8 mouse cellular contexts compared by ENCODE assay signal in genomic region chr5:138755453-138756301, GRCm38 (mm10). TPM values are rescaled to one million over a fixed set of nuclear protein-coding genes. Genes with fewer than 3 reads are reported as not detected.
DNase-seq lines count a peak whose midpoint lies in the region; ATAC-seq and TF ChIP-seq lines count a peak whose summit lies in the region.

No protein-coding gene starts in this region.

- peak overlapping the region; percentile 51 for H3K4me3 ChIP-seq in C2C12 (ENCODE audit: insufficient read depth, poor library complexity, severe bottlenecking)
- H3K4me3 ChIP-seq in forebrain, embryonic 10.5 days = peak overlapping the region; percentile 76
- peak overlapping the region; percentile 53 for H3K4me3 ChIP-seq in heart, postnatal 0 days (ENCODE audit: low read depth, low read length)
- H3K4me3 ChIP-seq in small intestine, adult 2 months (ENCODE audit: low read depth, low read length) = peak overlapping the region; percentile 66

- H3K4me2 ChIP-seq in heart, postnatal 0 days (ENCODE audit: low read depth, low read length) = peak overlapping the region; percentile 83

- no peak for TF ChIP-seq POLR2A in small intestine, adult 2 months (IDR thresholded peaks at IDR 0.05; ENCODE audit: low read depth, low read length)

- CTCF ChIA-PET in Patski (lab: Charles Lee) = interaction anchor here (0.8 to 1.6 kb wide), 3 partner anchors 11 to 45 kb away, joined by 3 to 6 read pairs (median 3); no protein-coding TSS in a partner anchor

- no peak for TF ChIP-seq EP300 in heart, postnatal 0 days (IDR thresholded peaks at IDR 0.05; ENCODE audit: low read depth)

- H3K27ac ChIP-seq in forebrain, embryonic 10.5 days = peak overlapping the region; percentile 88
- H3K27ac ChIP-seq in heart, postnatal 0 days (ENCODE audit: low read depth) = no peak overlapping the region
- H3K27ac ChIP-seq in small intestine, adult 2 months (ENCODE audit: insufficient read depth, low read depth, low read length) = no peak overlapping the region

- H3K9ac ChIP-seq in heart, postnatal 0 days (replicated peaks; ENCODE audit: low read depth, low read length) = peak overlapping the region; percentile 40; the same call in 1 of the 2 replicates

- H3K27me3 ChIP-seq in C2C12 (ENCODE audit: control insufficient read depth, insufficient read depth, insufficient read length) (no peaks in the 10 kb centered on the region), Patski (no peaks in the 10 kb centered on the region)
- peaks cover 68% of the 10 kb centered on the region for H3K27me3 ChIP-seq in forebrain, embryonic 10.5 days (ENCODE audit: poor library complexity, severe bottlenecking)
- H3K27me3 ChIP-seq in heart, postnatal 0 days (ENCODE audit: control insufficient read depth, insufficient read depth, low read length) = peaks cover 15% of the 10 kb centered on the region; the same call in 1 of the 2 replicates
- peaks cover 30% of the 10 kb centered on the region for H3K27me3 ChIP-seq in small intestine, adult 2 months (ENCODE audit: control insufficient read depth, insufficient read depth, low read length)

- peaks cover 25% of the 10 kb centered on the region for H3K79me2 ChIP-seq in C2C12 (ENCODE audit: control insufficient read depth, insufficient read depth)

- no peaks in the 10 kb centered on the region for H3K9me3 ChIP-seq in forebrain, embryonic 10.5 days
- no peaks in the 10 kb centered on the region for H3K9me3 ChIP-seq in heart, postnatal 0 days (replicated peaks; ENCODE audit: control insufficient read depth, low read length)

- peak overlapping the region; percentile 70 for H3ac ChIP-seq in C2C12 (ENCODE audit: control insufficient read depth, insufficient read length, low read depth)

- ATAC-seq in Patski = peak; percentile 6
- ATAC-seq in heart, postnatal 0 days (ENCODE audit: insufficient read depth, low read depth) = no peak
- peak; percentile 25; the same call in 1 of the 2 replicates for ATAC-seq in megakaryocyte, adult 5-6 weeks (ENCODE audit: poor library complexity, severe bottlenecking)

- peaks cover 10% of the 10 kb centered on the region for H3K36me3 ChIP-seq in C2C12 (ENCODE audit: control insufficient read depth, insufficient read depth)
- no peaks in the 10 kb centered on the region for H3K36me3 ChIP-seq in forebrain, embryonic 10.5 days (replicated peaks)
- H3K36me3 ChIP-seq in heart, postnatal 0 days (replicated peaks; ENCODE audit: control insufficient read depth, insufficient read depth, low read length) = 0 out of 2 replicates have a peak, but pooled peaks cover 5% of the 10 kb centered on the region
- H3K36me3 ChIP-seq in small intestine, adult 2 months (ENCODE audit: control insufficient read depth, insufficient read depth, low read length) = no peaks in the 10 kb centered on the region

- peaks cover 48% of the 10 kb centered on the region for H3K4me1 ChIP-seq in forebrain, embryonic 10.5 days
- H3K4me1 ChIP-seq in heart, postnatal 0 days (ENCODE audit: control insufficient read depth, insufficient read depth) = peaks cover 19% of the 10 kb centered on the region
- peaks cover 10% of the 10 kb centered on the region; the same call in 1 of the 2 replicates for H3K4me1 ChIP-seq in small intestine, adult 2 months (ENCODE audit: control insufficient read depth, insufficient read depth, insufficient read length, low read length)

- POLR2A ChIA-PET in Patski (lab: Charles Lee) = interaction anchor here (0.7 to 2.8 kb wide), 14 partner anchors 8 to 258 kb away, joined by 3 to 20 read pairs (median 4); no protein-coding TSS in a partner anchor

- DNase-seq in Patski (ENCODE audit: low read depth, low spot score) = no peak
- DNase-seq in forebrain, embryonic 10.5 days (ENCODE audit: extremely low spot score, low spot score) = peak; percentile 30
- no peak for DNase-seq in heart, postnatal 0 days (ENCODE audit: low spot score)
- DNase-seq in kidney, postnatal 4 days = peak; percentile 54 to 71
- DNase-seq in thymus, adult 18-20 months = no peak

- in situ Hi-C loops in Patski (cut with MboI; ENCODE audit: low pct_unique_long_range_greater_than_20kb) = loop anchor here (10.0 kb wide), 1 partner anchor 239 kb away; the partner anchor contains the start of gene Pdgfa

- 1% methylated on average over 61 of the region's 61 CpGs for WGBS in forebrain, embryonic 10.5 days
- WGBS in heart, postnatal 0 days = under 1% methylated on average over 61 of the region's 61 CpGs
- 2% methylated on average over 61 of the region's 61 CpGs for WGBS in small intestine, adult 2 months

- TF ChIP-seq CTCF in C2C12 (IDR thresholded peaks at IDR 0.05; ENCODE audit: control insufficient read depth, insufficient read depth, insufficient read length) (no peak), Patski (IDR thresholded peaks at IDR 0.05) (no peak)
- no peak for TF ChIP-seq CTCF in heart, postnatal 0 days (IDR thresholded peaks at IDR 0.05; ENCODE audit: low read depth)
- TF ChIP-seq CTCF in small intestine, adult 2 months (IDR thresholded peaks at IDR 0.05; ENCODE audit: extremely low read depth, insufficient read length, insufficient replicate concordance, low read depth, low read length) = no peak

- H3K79me3 ChIP-seq in C2C12 (ENCODE audit: low read depth) = peaks cover 4% of the 10 kb centered on the region

TF ChIP-seq in C2C12, 6 proteins besides CTCF, POLR2A, EP300 and RAD21:
- TF ChIP-seq MYOD1 (IDR thresholded peaks at IDR 0.05; ENCODE audit: control insufficient read depth, insufficient read length, low read depth) = no peak

RNA-seq across cellular contexts. Expression of gene Fam20c, which starts 1.4 kb away (rescaled TPM):
- polyA plus RNA-seq in C2C12 (2012; fragmentation: generic; extraction: Trizol) (64.4 TPM), Patski (2021) (188 TPM)
- polyA plus RNA-seq in forebrain, embryonic 10.5 days (2016; fragmentation: Nextera tagmentation; extraction: Ambion mirVana) = 2.9 and 4.5 TPM in 2 replicates
- 9.1 and 16.3 TPM in 2 replicates for total RNA-seq in heart, postnatal 0 days (2014; rRNA removed; ENCODE audit: low replicate concordance)
- 4.4 and 4.6 TPM in 2 replicates for polyA plus RNA-seq in heart, postnatal 0 days (2015; fragmentation: Nextera tagmentation; extraction: Ambion mirVana)
- total RNA-seq in megakaryocyte, adult 5-6 weeks (2015) = 9.6 and 10.3 TPM in 2 replicates
- total RNA-seq in megakaryocyte, adult 5-6 weeks (2017) = 14.0 and 19.0 TPM in 2 replicates
- polyA plus RNA-seq in small intestine, adult 2 months (2012; rRNA removed) = 3.4 and 7.5 TPM in 2 replicates

Comparison
In these comparisons a context has a peak if more than half of its experiments do, and no peak if none do; other contexts are left out.
1. DNase-seq: peak in forebrain, embryonic 10.5 days (single experiment) and kidney, postnatal 4 days (2 of 2); none in Patski (single experiment), heart, postnatal 0 days (single experiment) and thymus, adult 18-20 months (0 of 2).
2. Peak in every context shown above with its lines, with median percentiles within 50 percentile points of each other: H3K4me3 ChIP-seq.